Mouse (Mus musculus): ENCODE measurements at regions not wholly inside any gene's neighbourhood (a gene's known extent, or its start where the extent isn't known, plus 50 kb on each side); places are given as distances from the start of the nearest gene placed in this dataset.

DNA sequence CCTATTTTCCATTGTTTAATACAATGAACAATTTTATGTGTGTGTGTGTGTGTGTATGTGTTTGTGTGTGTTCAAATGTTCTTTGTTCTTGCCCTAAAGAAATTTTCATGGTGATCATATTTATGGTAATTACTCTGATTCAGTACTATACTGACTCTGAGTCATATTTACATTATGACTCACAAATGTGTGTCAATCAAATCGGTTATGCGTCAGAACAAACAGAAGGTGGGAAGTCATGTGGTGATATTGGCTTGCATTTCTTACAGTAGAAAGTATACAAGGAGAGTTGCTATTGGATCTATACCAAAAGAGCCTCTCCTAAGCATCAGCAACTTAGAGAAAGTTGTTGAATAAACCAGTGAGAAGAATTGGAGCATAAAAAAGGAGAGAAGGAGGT is 67.2 kb upstream of the C030005K15Rik start:
- TF ChIP-seq MAFK (IDR thresholded peaks at IDR 0.05; ENCODE audit: insufficient read depth, low read depth, low read length), result no peak
- no peak for TF ChIP-seq CHD2 (IDR thresholded peaks at IDR 0.05; ENCODE audit: low read depth, low read length)
